9 mouse cellular contexts compared by ENCODE assay signal in the genomic region with DNA sequence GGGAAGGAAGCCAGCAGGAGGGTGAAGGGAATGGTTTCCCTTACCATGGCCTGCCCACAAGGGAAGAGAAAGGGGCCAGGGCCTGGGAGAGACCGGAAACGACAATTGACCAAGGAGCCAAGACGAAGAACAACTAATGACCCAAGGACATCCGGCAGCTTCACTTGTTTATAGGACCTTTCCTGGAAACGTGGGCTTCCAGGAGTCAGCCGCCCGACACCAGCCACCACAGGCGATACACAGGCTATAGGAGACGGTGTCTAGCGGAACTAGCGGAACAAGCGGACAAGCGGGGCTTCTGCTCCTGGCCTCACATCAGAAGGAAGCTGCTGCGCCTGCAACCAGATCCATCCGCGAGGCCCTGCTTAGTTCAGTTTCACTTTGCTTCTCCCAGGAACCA. TPM values are rescaled to one million over a fixed set of nuclear protein-coding genes. Genes with fewer than 3 reads are reported as not detected.
DNase-seq lines count a peak whose midpoint lies in the region; ATAC-seq lines count a peak whose summit lies in the region.
"Had no signal": no experiment of that assay in that cellular context is flagged by ENCODE, and none has a peak within 500 bp of the region (broad histone marks: within the 10 kb centered on the region; RNA-seq: fewer than 3 reads in every experiment).

No protein-coding gene starts in this region.

- no peak for ATAC-seq in hindbrain, embryonic 12.5 days (ENCODE audit: low FRiP score)
- ATAC-seq in limb, embryonic 15.5 days (ENCODE audit: insufficient number of reproducible peaks, low FRiP score, low TSS enrichment, low read depth), result no peak
- no peak for ATAC-seq in neural tube, embryonic 14.5 days (ENCODE audit: low read depth)

- H3K9me3 ChIP-seq in hindbrain, embryonic 12.5 days (replicated peaks), result no peaks in the 10 kb centered on the region
- no peaks in the 10 kb centered on the region for H3K9me3 ChIP-seq in limb, embryonic 15.5 days
- H3K9me3 ChIP-seq in neural tube, embryonic 14.5 days (ENCODE audit: control insufficient read depth, low read length), result no peaks in the 10 kb centered on the region

- WGBS in hindbrain, embryonic 12.5 days, result 72% methylated on average over 16 of the region's 16 CpGs
- 37% methylated on average over 16 of the region's 16 CpGs for WGBS in limb, embryonic 15.5 days
- WGBS in neural tube, embryonic 14.5 days, result 77% methylated on average over 16 of the region's 16 CpGs

- DNase-seq in adrenal gland, adult (ENCODE audit: inconsistent age in 2 of 2, low spot score in 1 of 2), result peak; percentile 64 to 82
- DNase-seq in adrenal gland, adult 18-20 months (ENCODE audit: low spot score in 2 of 2), result no peak
- DNase-seq in embryo, embryonic 11 days, result peak; percentile 71
- no peak for DNase-seq in frontal cortex, postnatal 10 days (ENCODE audit: low spot score in 2 of 2)
- no peak for DNase-seq in frontal cortex, postnatal 25 days (ENCODE audit: low spot score in 2 of 2)

- H3K9ac ChIP-seq in hindbrain, embryonic 12.5 days, result no peak overlapping the region
- H3K9ac ChIP-seq in limb, embryonic 15.5 days, result no peak overlapping the region
- H3K9ac ChIP-seq in neural tube, embryonic 14.5 days (replicated peaks; ENCODE audit: low read depth, low read length), result no peak overlapping the region

- H3K27me3 ChIP-seq in hindbrain, embryonic 12.5 days, result no peaks in the 10 kb centered on the region
- H3K27me3 ChIP-seq in limb, embryonic 15.5 days, result no peaks in the 10 kb centered on the region
- H3K27me3 ChIP-seq in neural tube, embryonic 14.5 days (ENCODE audit: control insufficient read depth, insufficient read depth, low read length), result no peaks in the 10 kb centered on the region

- H3K4me3 ChIP-seq in hindbrain, embryonic 12.5 days, result no peak overlapping the region
- H3K4me3 ChIP-seq in limb, embryonic 15.5 days, result no peak overlapping the region
- no peak overlapping the region for H3K4me3 ChIP-seq in neural tube, embryonic 14.5 days (ENCODE audit: low read depth, low read length)

- H3K4me2 ChIP-seq in hindbrain, embryonic 12.5 days (replicated peaks), result peak overlapping the region; percentile 78
- peak overlapping the region; percentile 70 for H3K4me2 ChIP-seq in limb, embryonic 15.5 days
- 0 out of 2 replicates have a peak overlapping the region, but pooled peaks have one; percentile 7 for H3K4me2 ChIP-seq in neural tube, embryonic 14.5 days (ENCODE audit: low read depth, low read length)

- no peak overlapping the region for H3K27ac ChIP-seq in hindbrain, embryonic 12.5 days
- peak overlapping the region; percentile 54; the same call in 1 of the 2 replicates for H3K27ac ChIP-seq in limb, embryonic 15.5 days
- no peak overlapping the region for H3K27ac ChIP-seq in neural tube, embryonic 14.5 days (ENCODE audit: low read depth, low read length)

- H3K36me3 ChIP-seq in hindbrain, embryonic 12.5 days, result peaks cover 35% of the 10 kb centered on the region
- peaks cover 32% of the 10 kb centered on the region for H3K36me3 ChIP-seq in limb, embryonic 15.5 days
- no peaks in the 10 kb centered on the region for H3K36me3 ChIP-seq in neural tube, embryonic 14.5 days (ENCODE audit: control insufficient read depth, insufficient read depth, low read length)

- peaks cover 52% of the 10 kb centered on the region for H3K4me1 ChIP-seq in hindbrain, embryonic 12.5 days
- H3K4me1 ChIP-seq in limb, embryonic 15.5 days, result peaks cover 40% of the 10 kb centered on the region
- H3K4me1 ChIP-seq in neural tube, embryonic 14.5 days (ENCODE audit: control insufficient read depth, insufficient read depth, low read length), result peaks cover 27% of the 10 kb centered on the region

RNA-seq across cellular contexts. Expression of gene Cdc42ep4, which starts 4.6 kb away (rescaled TPM):
- total RNA-seq in adrenal gland, adult 18-20 months (2021), result 100 to 1,000 TPM in 1 of 2 experiments, 10 to 100 TPM in 1; 70.0 to 160 TPM
- 98.7 and 106 TPM in 2 replicates for polyA plus RNA-seq in hindbrain, embryonic 12.5 days (2016; fragmentation: Nextera tagmentation; extraction: Ambion mirVana)
- 70.1 and 72.4 TPM in 2 replicates for polyA plus RNA-seq in limb, embryonic 15.5 days (2015; fragmentation: Nextera tagmentation; extraction: Ambion mirVana)
- polyA plus RNA-seq in neural tube, embryonic 14.5 days (2014; fragmentation: Nextera tagmentation; extraction: Ambion mirVana), result 37.0 and 41.4 TPM in 2 replicates

RNA-seq across cellular contexts. Expression of gene Cpsf4l, which starts 37.2 kb away (rescaled TPM):
- under 1 TPM; 0.30 to 0.38 TPM for total RNA-seq in adrenal gland, adult 18-20 months (2021)
- 0.15 and 0.31 TPM in 2 replicates for polyA plus RNA-seq in hindbrain, embryonic 12.5 days (2016; fragmentation: Nextera tagmentation; extraction: Ambion mirVana)
- 0.92 and 1.3 TPM in 2 replicates for polyA plus RNA-seq in limb, embryonic 15.5 days (2015; fragmentation: Nextera tagmentation; extraction: Ambion mirVana)
- polyA plus RNA-seq in neural tube, embryonic 14.5 days (2014; fragmentation: Nextera tagmentation; extraction: Ambion mirVana), result 0.31 and 0.72 TPM in 2 replicates
- total RNA-seq: heart, postnatal 10 days had no signal

Comparison
In these comparisons a context has a peak if more than half of its experiments do, and no peak if none do; other contexts are left out.
1. DNase-seq: peak in adrenal gland, adult (2 of 2) and embryo, embryonic 11 days (single experiment); none in adrenal gland, adult 18-20 months (0 of 2), frontal cortex, postnatal 10 days (0 of 2) and frontal cortex, postnatal 25 days (0 of 2).
2. H3K4me2 ChIP-seq: peak in every context shown above with its lines; median percentile 78 in hindbrain, embryonic 12.5 days; 70 in limb, embryonic 15.5 days; 7 in neural tube, embryonic 14.5 days.